28 mouse cellular contexts compared by ENCODE assay signal in the genomic region with DNA sequence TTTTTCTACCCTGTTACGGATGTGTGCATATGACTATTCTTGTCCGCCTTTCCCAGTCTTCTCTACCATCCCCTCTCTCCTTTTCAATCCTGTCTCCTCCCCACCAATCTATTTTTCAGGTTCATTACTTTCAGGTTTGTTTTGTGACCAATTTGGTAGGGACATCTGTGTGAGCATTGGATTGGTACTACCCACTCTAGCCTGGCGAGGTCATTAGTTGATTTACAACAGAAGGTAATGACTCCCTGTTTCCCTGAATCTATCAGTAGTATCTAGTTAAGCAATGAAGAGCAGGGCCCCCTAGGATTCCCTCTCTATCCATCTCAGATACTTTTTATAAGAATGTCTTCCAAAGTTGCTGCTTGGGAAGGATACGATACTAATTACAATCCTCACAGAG.
"Had no signal": no experiment of that assay in that cellular context is flagged by ENCODE, and none has a peak within 500 bp of the region (broad histone marks: within the 10 kb centered on the region; RNA-seq: fewer than 3 reads in every experiment).

No protein-coding gene starts in this region.

- H3K9ac ChIP-seq: embryonic facial prominence, embryonic 12.5 days; embryonic facial prominence, embryonic 13.5 days; embryonic facial prominence, embryonic 15.5 days; forebrain, embryonic 12.5 days; forebrain, embryonic 13.5 days; forebrain, embryonic 15.5 days; forebrain, postnatal 0 days had no signal

- H3K27ac ChIP-seq: embryonic facial prominence, embryonic 10.5 days; embryonic facial prominence, embryonic 12.5 days; embryonic facial prominence, embryonic 13.5 days; embryonic facial prominence, embryonic 15.5 days; forebrain, embryonic 10.5 days; forebrain, embryonic 12.5 days; forebrain, embryonic 13.5 days; forebrain, embryonic 15.5 days; gastrocnemius, adult 2 months had no signal

- ATAC-seq: forebrain, embryonic 13.5 days; forebrain, embryonic 14.5 days; forebrain, embryonic 15.5 days; forebrain, embryonic 16.5 days; forebrain, postnatal 0 days had no signal

- DNase-seq: cerebellum, adult 2 months; cerebellum, adult 8-10 months; cerebellum, adult 9-10 months; cerebellum, adult 9-11 months; cerebellum, postnatal 10 days; cerebellum, postnatal 14 days; cerebellum, postnatal 25 days; cerebellum, postnatal 36 days; embryo, embryonic 11 days; forebrain, postnatal 0 days; gastrocnemius, adult 2 months; gastrocnemius, postnatal 10 days; gastrocnemius, postnatal 14 days; gastrocnemius, postnatal 25 days; gastrocnemius, postnatal 36 days; heart, adult 11 months; heart, adult 18-20 months had no signal

- H3K9me3 ChIP-seq: embryonic facial prominence, embryonic 10.5 days; embryonic facial prominence, embryonic 12.5 days; embryonic facial prominence, embryonic 13.5 days; embryonic facial prominence, embryonic 15.5 days; forebrain, embryonic 10.5 days; forebrain, embryonic 12.5 days; forebrain, embryonic 13.5 days; forebrain, embryonic 15.5 days had no signal

- H3K4me3 ChIP-seq: embryonic facial prominence, embryonic 10.5 days; embryonic facial prominence, embryonic 12.5 days; embryonic facial prominence, embryonic 13.5 days; embryonic facial prominence, embryonic 15.5 days; erythroblast, embryonic 14.5 days; forebrain, embryonic 10.5 days; forebrain, embryonic 12.5 days; forebrain, embryonic 13.5 days; forebrain, embryonic 15.5 days; gastrocnemius, adult 2 months had no signal

- H3K36me3 ChIP-seq: embryonic facial prominence, embryonic 10.5 days; embryonic facial prominence, embryonic 12.5 days; embryonic facial prominence, embryonic 13.5 days; embryonic facial prominence, embryonic 15.5 days; forebrain, embryonic 10.5 days; forebrain, embryonic 12.5 days; forebrain, embryonic 15.5 days had no signal

- H3K4me2 ChIP-seq: embryonic facial prominence, embryonic 12.5 days; embryonic facial prominence, embryonic 13.5 days; embryonic facial prominence, embryonic 15.5 days; forebrain, embryonic 12.5 days; forebrain, embryonic 13.5 days; forebrain, embryonic 15.5 days had no signal

- H3K4me1 ChIP-seq: embryonic facial prominence, embryonic 10.5 days; embryonic facial prominence, embryonic 12.5 days; embryonic facial prominence, embryonic 13.5 days; embryonic facial prominence, embryonic 15.5 days; forebrain, embryonic 10.5 days; forebrain, embryonic 12.5 days; forebrain, embryonic 13.5 days; forebrain, embryonic 15.5 days had no signal

- H3K27me3 ChIP-seq: embryonic facial prominence, embryonic 12.5 days; embryonic facial prominence, embryonic 13.5 days; embryonic facial prominence, embryonic 15.5 days; forebrain, embryonic 12.5 days; forebrain, embryonic 13.5 days; forebrain, embryonic 15.5 days had no signal
